Mouse (Mus musculus): ENCODE data around the gene Trappc10. TPM values are rescaled to one million over a fixed set of nuclear protein-coding genes. Genes with fewer than 3 reads are reported as not detected.

Gene Trappc10
- polyA plus RNA-seq, 1 experiment from 2014 or later: 18.6 TPM

GRCm38 (mm10) chr10:78280486-78280885 is 36.0 kb upstream of the Trappc10 start:
- Histone ChIP-seq H3K4me3 (no peak overlapping the region), H3K4me1 (no peaks in the 10 kb centered on the region), H3K4me2 (replicated peaks) (no peak overlapping the region), H3K27ac (no peak overlapping the region), H3K36me3 (peaks cover 64% of the 10 kb centered on the region), H3K9me3 (no peaks in the 10 kb centered on the region), H3K27me3 (no peaks in the 10 kb centered on the region), H3K9ac (no peak overlapping the region)
- ATAC-seq (ENCODE audit: insufficient number of reproducible peaks, insufficient read depth, low FRiP score, low TSS enrichment): no peak
- 80% methylated on average over 9 of the region's 9 CpGs for WGBS

DNA sequence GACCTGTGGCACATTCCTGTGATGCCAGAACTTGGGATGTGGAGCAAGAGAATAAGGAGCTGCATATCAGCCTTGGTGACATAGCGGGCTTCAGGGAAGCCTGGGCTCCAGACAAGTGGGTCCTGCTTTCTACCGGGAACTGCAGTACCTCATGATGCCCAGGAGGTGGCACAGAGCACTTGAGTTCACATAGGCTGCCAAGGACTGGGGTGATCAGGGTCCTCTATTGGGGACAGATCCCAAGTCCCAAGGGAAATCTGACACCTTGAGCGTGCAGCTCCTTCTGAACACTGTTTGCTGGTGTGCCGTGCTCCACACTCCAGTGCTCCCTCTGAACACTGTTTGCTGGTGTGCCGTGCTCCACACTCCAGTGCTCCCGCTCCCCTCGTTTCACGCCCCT is 34.8 kb upstream of the Trappc10 start:
- no peaks in the 10 kb centered on the region for H3K27me3 ChIP-seq
- 50% methylated on average over 8 of the region's 8 CpGs for WGBS
- no peak overlapping the region for H3K27ac ChIP-seq
- ATAC-seq (ENCODE audit: insufficient number of reproducible peaks, insufficient read depth, low FRiP score, low TSS enrichment): no peak
- no peak overlapping the region for H3K4me3 ChIP-seq
- no peak overlapping the region for H3K4me2 ChIP-seq (replicated peaks)
- no peak overlapping the region for H3K9ac ChIP-seq
- H3K4me1 ChIP-seq: no peaks in the 10 kb centered on the region
- H3K9me3 ChIP-seq: no peaks in the 10 kb centered on the region
- peaks cover 57% of the 10 kb centered on the region for H3K36me3 ChIP-seq

DNA sequence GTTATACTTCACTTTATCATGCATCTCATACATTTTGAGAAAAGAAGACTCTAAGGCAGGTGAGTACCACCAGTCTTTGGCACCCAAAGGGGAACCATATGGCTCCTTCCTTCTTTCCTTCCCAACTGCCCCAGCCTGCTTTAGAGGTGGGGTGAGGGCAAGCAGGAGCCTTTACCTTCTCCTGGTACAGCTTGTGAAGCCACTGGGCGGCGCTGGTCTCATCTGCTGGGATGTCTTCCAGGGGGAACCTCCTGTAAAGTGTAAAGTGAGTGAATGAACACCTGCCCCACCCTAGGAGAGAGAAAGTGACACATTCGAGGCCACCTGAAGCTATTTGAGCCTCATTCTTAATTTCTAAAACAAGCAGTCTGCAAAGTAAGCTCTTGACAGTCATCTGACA is 33.4 kb upstream of the Trappc10 start:
- Histone ChIP-seq H3K36me3 (peaks cover 49% of the 10 kb centered on the region), H3K27ac (no peak overlapping the region), H3K9me3 (no peaks in the 10 kb centered on the region), H3K4me1 (no peaks in the 10 kb centered on the region), H3K4me2 (replicated peaks) (no peak overlapping the region), H3K27me3 (no peaks in the 10 kb centered on the region), H3K4me3 (no peak overlapping the region), H3K9ac (no peak overlapping the region)
- WGBS: 67% methylated on average over 3 of the region's 3 CpGs
- no peak for ATAC-seq (ENCODE audit: insufficient number of reproducible peaks, insufficient read depth, low FRiP score, low TSS enrichment)

DNA sequence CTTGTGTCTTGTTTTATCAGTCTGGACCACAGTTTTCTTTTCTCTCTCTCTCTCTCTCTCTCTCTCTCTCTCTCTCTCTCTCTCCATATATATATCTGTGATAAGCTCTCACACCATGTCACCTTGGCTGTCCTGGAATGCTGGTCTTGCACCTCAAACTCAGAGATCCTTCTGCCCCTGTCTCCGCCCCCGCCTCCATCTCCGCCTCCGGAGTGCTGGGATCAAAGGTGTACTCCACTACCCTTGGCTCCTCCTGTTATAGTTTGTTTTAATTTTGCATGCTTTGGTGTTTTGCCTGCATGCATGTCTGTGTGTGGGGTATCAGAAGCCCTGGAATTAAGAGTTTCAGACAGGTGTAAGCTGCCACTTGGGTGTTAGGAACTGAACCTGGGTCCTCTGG is 31.8 kb upstream of the Trappc10 start:
- no peak overlapping the region for H3K4me2 ChIP-seq (replicated peaks)
- no peaks in the 10 kb centered on the region for H3K27me3 ChIP-seq
- ATAC-seq (ENCODE audit: insufficient number of reproducible peaks, insufficient read depth, low FRiP score, low TSS enrichment): no peak
- no peak overlapping the region for H3K27ac ChIP-seq
- H3K9ac ChIP-seq: no peak overlapping the region
- peaks cover 46% of the 10 kb centered on the region for H3K36me3 ChIP-seq
- no peak overlapping the region for H3K4me3 ChIP-seq
- no peaks in the 10 kb centered on the region for H3K9me3 ChIP-seq
- no peaks in the 10 kb centered on the region for H3K4me1 ChIP-seq
- 87% methylated on average over 4 of the region's 4 CpGs for WGBS

GRCm38 (mm10) chr10:78272932-78273331 is 28.5 kb upstream of the Trappc10 start:
- Histone ChIP-seq H3K36me3 (peaks cover 26% of the 10 kb centered on the region), H3K27ac (no peak overlapping the region)
- ATAC-seq (ENCODE audit: insufficient number of reproducible peaks, insufficient read depth, low FRiP score, low TSS enrichment): no peak

GRCm38 (mm10) chr10:78265881-78266280 is 21.4 kb upstream of the Trappc10 start:
- ATAC-seq (ENCODE audit: insufficient number of reproducible peaks, insufficient read depth, low FRiP score, low TSS enrichment): no peak
- H3K36me3 ChIP-seq: no peaks in the 10 kb centered on the region
- no peak overlapping the region for H3K4me3 ChIP-seq
- no peak overlapping the region for H3K27ac ChIP-seq
- no peaks in the 10 kb centered on the region for H3K27me3 ChIP-seq
- no peaks in the 10 kb centered on the region for H3K4me1 ChIP-seq
- H3K4me2 ChIP-seq (replicated peaks): no peak overlapping the region
- WGBS: 73% methylated on average over 3 of the region's 3 CpGs
- no peaks in the 10 kb centered on the region for H3K9me3 ChIP-seq
- no peak overlapping the region for H3K9ac ChIP-seq

More at GRCm38 (mm10) chr10:78272932-78273331, 28.5 kb upstream of the Trappc10 start:
- WGBS: 30% methylated on average over 8 of the region's 9 CpGs
- Histone ChIP-seq H3K4me3 (no peak overlapping the region), H3K9me3 (no peaks in the 10 kb centered on the region), H3K4me2 (replicated peaks) (no peak overlapping the region), H3K9ac (no peak overlapping the region), H3K27me3 (no peaks in the 10 kb centered on the region), H3K4me1 (no peaks in the 10 kb centered on the region)

DNA sequence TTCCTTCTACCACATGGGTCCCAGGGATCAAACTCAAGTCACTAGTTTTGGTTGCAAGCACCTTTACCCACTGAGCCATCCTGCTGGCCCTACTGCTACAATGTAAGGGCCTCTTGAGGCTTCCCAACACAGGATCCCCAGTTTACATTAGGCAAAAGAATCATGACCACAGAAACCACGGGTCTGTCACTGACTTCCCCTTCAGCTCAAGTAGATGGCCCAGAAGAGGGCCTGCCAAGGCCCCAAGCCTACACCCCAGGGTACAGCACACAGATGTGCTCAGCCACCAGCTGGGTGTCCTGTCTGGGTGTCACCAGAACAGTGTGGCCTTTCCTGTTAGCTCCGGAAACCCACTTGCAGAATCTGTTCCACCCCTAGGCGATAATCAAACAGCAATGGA is 20.3 kb upstream of the Trappc10 start:
- 74% methylated on average over 3 of the region's 3 CpGs for WGBS
- no peak overlapping the region for H3K9ac ChIP-seq

GRCm38 (mm10) chr10:78260916-78261650 is 16.6 kb upstream of the Trappc10 start:
- H3K27me3 ChIP-seq: no peaks in the 10 kb centered on the region
- H3K36me3 ChIP-seq: no peaks in the 10 kb centered on the region
- no peak overlapping the region for H3K9ac ChIP-seq
- no peak overlapping the region for H3K4me2 ChIP-seq (replicated peaks)
- WGBS: 67% methylated on average over 7 of the region's 7 CpGs
- no peak overlapping the region for H3K4me3 ChIP-seq
- H3K4me1 ChIP-seq: peaks cover 3% of the 10 kb centered on the region; the same call in 1 of the 2 replicates
- ATAC-seq (ENCODE audit: insufficient number of reproducible peaks, insufficient read depth, low FRiP score, low TSS enrichment): no peak
- no peaks in the 10 kb centered on the region for H3K9me3 ChIP-seq
- H3K27ac ChIP-seq: no peak overlapping the region

More for the DNA sequence above, 20.3 kb upstream of the Trappc10 start:
- no peak overlapping the region for H3K27ac ChIP-seq
- no peaks in the 10 kb centered on the region for H3K27me3 ChIP-seq
- H3K9me3 ChIP-seq: no peaks in the 10 kb centered on the region
- no peak overlapping the region for H3K4me2 ChIP-seq (replicated peaks)
- peaks cover 3% of the 10 kb centered on the region; the same call in 1 of the 2 replicates for H3K4me1 ChIP-seq
- no peaks in the 10 kb centered on the region for H3K36me3 ChIP-seq
- ATAC-seq (ENCODE audit: insufficient number of reproducible peaks, insufficient read depth, low FRiP score, low TSS enrichment): no peak
- no peak overlapping the region for H3K4me3 ChIP-seq

- peaks cover 3% of the 10 kb centered on the region; the same call in 1 of the 2 replicates for H3K4me1 ChIP-seq
- H3K9ac ChIP-seq: no peak overlapping the region
- no peak overlapping the region for H3K27ac ChIP-seq
- H3K36me3 ChIP-seq: no peaks in the 10 kb centered on the region
- H3K9me3 ChIP-seq: no peaks in the 10 kb centered on the region
- peak; percentile 64; the same call in 1 of the 2 replicates for ATAC-seq (ENCODE audit: insufficient number of reproducible peaks, insufficient read depth, low FRiP score, low TSS enrichment)
- 26% methylated on average over 5 of the region's 5 CpGs for WGBS
- no peak overlapping the region for H3K4me2 ChIP-seq (replicated peaks)
- H3K27me3 ChIP-seq: no peaks in the 10 kb centered on the region
- no peak overlapping the region for H3K4me3 ChIP-seq
Measured at GRCm38 (mm10) chr10:78260322-78260721, 15.9 kb upstream of the Trappc10 start.

DNA sequence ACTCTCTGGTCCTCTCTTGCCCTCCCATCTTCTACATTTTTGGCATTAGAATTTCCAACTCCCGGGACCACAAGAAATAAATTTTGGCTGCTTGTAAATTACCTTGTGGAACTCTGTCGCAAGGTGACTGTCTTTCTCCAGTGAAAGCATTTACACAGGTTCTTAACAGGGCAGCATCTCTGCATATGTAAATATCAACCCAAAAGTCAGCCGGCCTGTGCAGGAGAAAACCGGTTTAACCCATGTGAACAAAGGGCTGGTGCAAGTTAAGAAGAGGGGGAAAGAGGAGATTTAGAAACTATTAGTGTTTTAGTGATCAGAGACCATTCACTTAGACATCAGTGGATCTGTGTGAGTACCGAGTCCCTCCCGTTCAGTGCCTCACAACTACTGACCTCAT is 15.3 kb upstream of the Trappc10 start:
- 48% methylated on average over 6 of the region's 6 CpGs for WGBS
- H3K9me3 ChIP-seq: no peaks in the 10 kb centered on the region
- H3K36me3 ChIP-seq: no peaks in the 10 kb centered on the region
- peaks cover 3% of the 10 kb centered on the region; the same call in 1 of the 2 replicates for H3K4me1 ChIP-seq
- no peak overlapping the region for H3K9ac ChIP-seq
- H3K4me2 ChIP-seq (replicated peaks): no peak overlapping the region
- no peak for ATAC-seq (ENCODE audit: insufficient number of reproducible peaks, insufficient read depth, low FRiP score, low TSS enrichment)
- no peak overlapping the region for H3K27ac ChIP-seq
- no peak overlapping the region for H3K4me3 ChIP-seq
- no peaks in the 10 kb centered on the region for H3K27me3 ChIP-seq

- H3K9ac ChIP-seq: no peak overlapping the region
- H3K4me2 ChIP-seq (replicated peaks): no peak overlapping the region
- H3K27me3 ChIP-seq: no peaks in the 10 kb centered on the region
- H3K27ac ChIP-seq: no peak overlapping the region
- no peaks in the 10 kb centered on the region for H3K36me3 ChIP-seq
- no peak for ATAC-seq (ENCODE audit: insufficient number of reproducible peaks, insufficient read depth, low FRiP score, low TSS enrichment)
- no peak overlapping the region for H3K4me3 ChIP-seq
- WGBS: 61% methylated on average over 5 of the region's 5 CpGs
- H3K4me1 ChIP-seq: peaks cover 3% of the 10 kb centered on the region; the same call in 1 of the 2 replicates
- no peaks in the 10 kb centered on the region for H3K9me3 ChIP-seq
Measured at GRCm38 (mm10) chr10:78259230-78259629, 14.8 kb upstream of the Trappc10 start.

DNA sequence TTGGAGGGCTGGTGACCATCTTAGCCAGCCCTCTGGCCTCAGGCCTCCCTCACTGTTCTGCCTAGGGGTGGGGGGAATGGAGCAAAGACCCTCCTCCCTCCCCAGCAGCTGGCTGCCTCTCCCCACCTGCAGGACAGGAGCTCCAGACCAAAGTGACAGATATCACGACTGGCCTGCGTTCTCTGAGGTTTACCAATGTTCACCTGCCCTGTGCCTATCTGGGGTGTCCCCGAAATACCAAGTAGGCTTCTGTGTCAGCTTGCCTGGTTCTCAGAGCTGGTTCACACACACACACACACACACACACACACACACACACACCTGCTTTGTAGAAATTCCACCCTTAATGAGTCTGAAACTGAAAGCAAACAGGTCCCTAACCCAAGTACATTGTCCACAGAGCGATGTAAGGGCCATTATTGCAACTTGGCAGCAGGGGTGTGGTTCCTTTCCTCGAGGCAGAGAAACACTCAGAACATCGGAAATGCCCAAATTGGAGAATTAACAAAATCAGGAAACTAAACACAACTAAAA is 13.8 kb upstream of the Trappc10 start:
- no peak overlapping the region for H3K4me2 ChIP-seq (replicated peaks)
- no peak overlapping the region for H3K27ac ChIP-seq
- ATAC-seq (ENCODE audit: insufficient number of reproducible peaks, insufficient read depth, low FRiP score, low TSS enrichment): no peak
- no peaks in the 10 kb centered on the region for H3K36me3 ChIP-seq
- peaks cover 3% of the 10 kb centered on the region; the same call in 1 of the 2 replicates for H3K4me1 ChIP-seq
- H3K9ac ChIP-seq: no peak overlapping the region
- H3K4me3 ChIP-seq: no peak overlapping the region
- H3K27me3 ChIP-seq: no peaks in the 10 kb centered on the region
- 76% methylated on average over 6 of the region's 6 CpGs for WGBS
- no peaks in the 10 kb centered on the region for H3K9me3 ChIP-seq
